ENCODE assay signal across 14 mouse cellular contexts in genomic region chr7:134695431-134695830, GRCm38 (mm10).
"Had no signal": no experiment of that assay in that cellular context is flagged by ENCODE, and none has a peak within 500 bp of the region (broad histone marks: within the 10 kb centered on the region; RNA-seq: fewer than 3 reads in every experiment).

No protein-coding gene starts in this region.

- DNase-seq: lung, adult 18-20 months; lung, postnatal 10 days; right cerebral cortex, postnatal 14 days; thymus, adult 2 months; thymus, postnatal 25 days; thymus, postnatal 4 days had no signal

- H3K4me1 ChIP-seq: midbrain, embryonic 15.5 days; neural tube, embryonic 12.5 days had no signal

- H3K9me3 ChIP-seq: midbrain, embryonic 13.5 days; midbrain, embryonic 15.5 days; neural tube, embryonic 12.5 days; stomach, embryonic 15.5 days had no signal

- H3K4me2 ChIP-seq: lung, embryonic 14.5 days; midbrain, embryonic 11.5 days; midbrain, embryonic 13.5 days; midbrain, embryonic 15.5 days; neural tube, embryonic 12.5 days; stomach, embryonic 15.5 days had no signal

- H3K9ac ChIP-seq: lung, embryonic 14.5 days; midbrain, embryonic 13.5 days; midbrain, embryonic 15.5 days; neural tube, embryonic 12.5 days; stomach, embryonic 15.5 days had no signal

- H3K4me3 ChIP-seq: megakaryocyte, embryonic 14.5 days; midbrain, embryonic 13.5 days; midbrain, embryonic 15.5 days; neural tube, embryonic 12.5 days; stomach, embryonic 15.5 days had no signal

- ATAC-seq: midbrain, embryonic 13.5 days; midbrain, embryonic 15.5 days had no signal

- H3K27me3 ChIP-seq: megakaryocyte, embryonic 14.5 days; midbrain, embryonic 13.5 days; midbrain, embryonic 15.5 days; neural tube, embryonic 12.5 days; stomach, embryonic 15.5 days had no signal

- H3K27ac ChIP-seq: midbrain, embryonic 13.5 days; midbrain, embryonic 15.5 days; neural tube, embryonic 12.5 days; stomach, postnatal 0 days had no signal

- H3K36me3 ChIP-seq: midbrain, embryonic 13.5 days; midbrain, embryonic 15.5 days; neural tube, embryonic 12.5 days; stomach, embryonic 15.5 days had no signal
